Mouse (Mus musculus): Measurements from ENCODE around the gene Fam129a. TPM values are rescaled to one million over a fixed set of nuclear protein-coding genes. Genes with fewer than 3 reads are reported as not detected.

Fam129a gene
- 100 to 1,000 TPM; 124 to 180 TPM for total RNA-seq (2021)
- long read RNA-seq, experiment 1, full-length matches to known transcripts, result 72 of 120 reads
- long read RNA-seq, experiment 1, partial matches to known transcripts, result 30 of 120 reads
- long read RNA-seq, experiment 1, other reads (novel, unspliced or antisense), result 18 of 120 reads
- long read RNA-seq, experiment 2, full-length matches to known transcripts, result 36 of 106 reads
- long read RNA-seq, experiment 2, partial matches to known transcripts, result 19 of 106 reads
- long read RNA-seq, experiment 2, other reads (novel, unspliced or antisense), result 51 of 106 reads

- DNase-seq (ENCODE audit: low spot score in 2 of 2), result peak; percentile 58 to 65
These were observed at the start of gene Fam129a for GRCm38 (mm10) chr1:151570981-151571837. TSS of gene Fam129a (plus strand) at chr1:151571186.

GRCm38 (mm10) chr1:151526701-151527100, 44.3 kb upstream of the Fam129a start:
- no peak for DNase-seq (ENCODE audit: low spot score in 2 of 2)

- no peak for DNase-seq (ENCODE audit: low spot score in 2 of 2)
These were observed 27.0 kb upstream of the Fam129a start for GRCm38 (mm10) chr1:151543796-151544477.

- DNase-seq (ENCODE audit: low spot score in 2 of 2), result no peak
These were observed 26.4 kb upstream of the Fam129a start for GRCm38 (mm10) chr1:151544581-151544980.

- DNase-seq (ENCODE audit: low spot score in 2 of 2), result no peak
These were observed 25.4 kb upstream of the Fam129a start for GRCm38 (mm10) chr1:151545571-151545970.

- no peak for DNase-seq (ENCODE audit: low spot score in 2 of 2)
These were observed 21.9 kb upstream of the Fam129a start for GRCm38 (mm10) chr1:151548896-151549610.

- no peak for DNase-seq (ENCODE audit: low spot score in 2 of 2)
These were observed 21.2 kb upstream of the Fam129a start for GRCm38 (mm10) chr1:151549794-151550193.

- no peak for DNase-seq (ENCODE audit: low spot score in 2 of 2)
These were observed 20.2 kb upstream of the Fam129a start for GRCm38 (mm10) chr1:151550587-151551479.

- no peak for DNase-seq (ENCODE audit: low spot score in 2 of 2)
These were observed 10.4 kb upstream of the Fam129a start for GRCm38 (mm10) chr1:151560536-151560935.

GRCm38 (mm10) chr1:151563401-151563800, 7.6 kb upstream of the Fam129a start:
- DNase-seq (ENCODE audit: low spot score in 2 of 2), result no peak

- no peak for DNase-seq (ENCODE audit: low spot score in 2 of 2)
These were observed 7.1 kb upstream of the Fam129a start for GRCm38 (mm10) chr1:151563893-151564292.

GRCm38 (mm10) chr1:151564377-151564776, 6.6 kb upstream of the Fam129a start:
- peak; percentile 85 to 92 for DNase-seq (ENCODE audit: low spot score in 2 of 2)

GRCm38 (mm10) chr1:151568682-151569081, 2.3 kb upstream of the Fam129a start:
- no peak for DNase-seq (ENCODE audit: low spot score in 2 of 2)

- DNase-seq (ENCODE audit: low spot score in 2 of 2), result no peak
These were observed 1.0 kb downstream of the Fam129a start for GRCm38 (mm10) chr1:151571838-151572578.

- DNase-seq (ENCODE audit: low spot score in 2 of 2), result no peak
These were observed 1.8 kb downstream of the Fam129a start for GRCm38 (mm10) chr1:151572601-151573320.

GRCm38 (mm10) chr1:151580200-151580982, 9.4 kb downstream of the Fam129a start:
- no peak for DNase-seq (ENCODE audit: low spot score in 2 of 2)

- DNase-seq (ENCODE audit: low spot score in 2 of 2), result no peak
These were observed 10.5 kb downstream of the Fam129a start for GRCm38 (mm10) chr1:151581454-151581853.

- no peak for DNase-seq (ENCODE audit: low spot score in 2 of 2)
These were observed 11.0 kb downstream of the Fam129a start for GRCm38 (mm10) chr1:151581977-151582376.

Data from adrenal gland, adult 18-20 months (tissue).